Mouse (Mus musculus): Measurements from ENCODE around the gene Pgap3. TPM values are rescaled to one million over a fixed set of nuclear protein-coding genes. Genes with fewer than 3 reads are reported as not detected.

Pgap3 gene
- polyA plus RNA-seq, 1 experiment from 2014 or later, result 19.1 TPM

- H3K36me3 ChIP-seq, result no peaks in the 10 kb centered on the region
- H3K4me3 ChIP-seq, result no peak overlapping the region
- no peak for ATAC-seq (ENCODE audit: extremely low read depth, insufficient number of reproducible peaks, low FRiP score, low TSS enrichment)
- H3K27ac ChIP-seq (replicated peaks), result no peak overlapping the region
- H3K4me2 ChIP-seq, result no peak overlapping the region
- H3K9ac ChIP-seq, result no peak overlapping the region
- peaks cover 28% of the 10 kb centered on the region for H3K4me1 ChIP-seq
- 11% methylated on average over 4 of the region's 4 CpGs for WGBS
- H3K27me3 ChIP-seq (replicated peaks), result peaks cover 86% of the 10 kb centered on the region
- H3K9me3 ChIP-seq, result no peaks in the 10 kb centered on the region
Measured at GRCm38 (mm10) chr11:98340597-98340996, 59.7 kb downstream of the Pgap3 start.

- 13% methylated on average over 11 of the region's 11 CpGs for WGBS
Measured at GRCm38 (mm10) chr11:98339679-98340287, 60.5 kb downstream of the Pgap3 start.

GRCm38 (mm10) chr11:98339071-98339501 is 61.2 kb downstream of the Pgap3 start:
- no peaks in the 10 kb centered on the region for H3K36me3 ChIP-seq
- H3K4me3 ChIP-seq, result peak overlapping the region; percentile 65
- H3K4me2 ChIP-seq, result peak overlapping the region; percentile 96
- peaks cover 31% of the 10 kb centered on the region for H3K4me1 ChIP-seq
- H3K27ac ChIP-seq (replicated peaks), result no peak overlapping the region
- ATAC-seq (ENCODE audit: extremely low read depth, insufficient number of reproducible peaks, low FRiP score, low TSS enrichment), result no peak
- peak overlapping the region; percentile 81 for H3K9ac ChIP-seq
- no peaks in the 10 kb centered on the region for H3K9me3 ChIP-seq
- WGBS, result under 1% methylated on average over 19 of the region's 19 CpGs
- peaks cover 89% of the 10 kb centered on the region for H3K27me3 ChIP-seq (replicated peaks)

More at GRCm38 (mm10) chr11:98339679-98340287, 60.5 kb downstream of the Pgap3 start:
- H3K27ac ChIP-seq (replicated peaks), result no peak overlapping the region
- peak overlapping the region; percentile 81 for H3K9ac ChIP-seq
- peaks cover 87% of the 10 kb centered on the region for H3K27me3 ChIP-seq (replicated peaks)
- no peaks in the 10 kb centered on the region for H3K9me3 ChIP-seq
- H3K4me2 ChIP-seq, result peak overlapping the region; percentile 96
- H3K36me3 ChIP-seq, result no peaks in the 10 kb centered on the region
- peaks cover 26% of the 10 kb centered on the region for H3K4me1 ChIP-seq
- H3K4me3 ChIP-seq, result peak overlapping the region; percentile 65
- ATAC-seq (ENCODE audit: extremely low read depth, insufficient number of reproducible peaks, low FRiP score, low TSS enrichment), result no peak

Other genes starting within 250 kb of the Pgap3 start
- 38.1 and 38.5 TPM in 2 replicates for gene Med1, start 207.2 kb downstream of the Pgap3 start, polyA plus RNA-seq (2015; fragmentation: Nextera tagmentation; extraction: Ambion mirVana)
- 5.8 and 6.3 TPM in 2 replicates for gene Cdk12, start 197.4 kb downstream of the Pgap3 start, polyA plus RNA-seq (2015; fragmentation: Nextera tagmentation; extraction: Ambion mirVana)
- 0.04 TPM in 1 of 2 replicates, not detected in the other for gene Neurod2, start 70.8 kb downstream of the Pgap3 start, polyA plus RNA-seq (2015; fragmentation: Nextera tagmentation; extraction: Ambion mirVana)
- gene Ppp1r1b, start 52.1 kb downstream of the Pgap3 start, polyA plus RNA-seq (2015; fragmentation: Nextera tagmentation; extraction: Ambion mirVana), result 40.5 and 51.7 TPM in 2 replicates
- gene Stard3, start 42.1 kb downstream of the Pgap3 start, polyA plus RNA-seq (2015; fragmentation: Nextera tagmentation; extraction: Ambion mirVana), result 37.2 and 43.4 TPM in 2 replicates
- gene Tcap, start 16.7 kb downstream of the Pgap3 start, polyA plus RNA-seq (2015; fragmentation: Nextera tagmentation; extraction: Ambion mirVana), result 159 and 184 TPM in 2 replicates
- gene Pnmt, start 14.0 kb downstream of the Pgap3 start, polyA plus RNA-seq (2015; fragmentation: Nextera tagmentation; extraction: Ambion mirVana), result 1.3 and 1.5 TPM in 2 replicates
- 48.1 and 49.0 TPM in 2 replicates for gene Erbb2, start 12.0 kb upstream of the Pgap3 start, polyA plus RNA-seq (2015; fragmentation: Nextera tagmentation; extraction: Ambion mirVana)
- 93.8 and 113 TPM in 2 replicates for gene Mien1, start 38.5 kb upstream of the Pgap3 start, polyA plus RNA-seq (2015; fragmentation: Nextera tagmentation; extraction: Ambion mirVana)
- 2.2 and 2.9 TPM in 2 replicates for gene Grb7, start 45.9 kb upstream of the Pgap3 start, polyA plus RNA-seq (2015; fragmentation: Nextera tagmentation; extraction: Ambion mirVana)
- 0.13 TPM in 1 of 2 replicates, not detected in the other for gene Ikzf3, start 145.5 kb upstream of the Pgap3 start, polyA plus RNA-seq (2015; fragmentation: Nextera tagmentation; extraction: Ambion mirVana)
- 0.15 and 0.34 TPM in 2 replicates for gene Zpbp2, start 150.6 kb upstream of the Pgap3 start, polyA plus RNA-seq (2015; fragmentation: Nextera tagmentation; extraction: Ambion mirVana)
- 63.4 and 76.8 TPM in 2 replicates for gene Ormdl3, start 186.9 kb upstream of the Pgap3 start, polyA plus RNA-seq (2015; fragmentation: Nextera tagmentation; extraction: Ambion mirVana)
- gene Lrrc3c, start 197.8 kb upstream of the Pgap3 start, polyA plus RNA-seq (2015; fragmentation: Nextera tagmentation; extraction: Ambion mirVana), result not detected in 2 replicates
- 0.28 and 0.55 TPM in 2 replicates for gene Gm12355, start 225.2 kb upstream of the Pgap3 start, polyA plus RNA-seq (2015; fragmentation: Nextera tagmentation; extraction: Ambion mirVana)
- gene Gsdma3, start 225.9 kb upstream of the Pgap3 start, polyA plus RNA-seq (2015; fragmentation: Nextera tagmentation; extraction: Ambion mirVana), result not detected in 2 replicates
- not detected in 2 replicates for gene Gsdma2, start 246.3 kb upstream of the Pgap3 start, polyA plus RNA-seq (2015; fragmentation: Nextera tagmentation; extraction: Ambion mirVana)